Mouse (Mus musculus) bone marrow macrophage, adult 2 months (primary cell): Measurements from ENCODE around the gene Slc3a2. TPM values are rescaled to one million over a fixed set of nuclear protein-coding genes. Genes with fewer than 3 reads are reported as not detected.
A peak's percentile ranks its signal among the peaks of the same experiment; 100 is the strongest.

ENCODE experiments used
- H3K27ac ChIP-seq: 2 replicates; pipeline ENCODE4 v1.5.1; 2012; ENCODE audit warnings: low read depth, low read length; ENCODE audit not compliant: insufficient read depth
- H3K4me1 ChIP-seq: 2 replicates; pipeline ENCODE4 v1.6.1; 2012; ENCODE audit warnings: low read length; ENCODE audit not compliant: control insufficient read depth, insufficient read depth
- H3K4me3 ChIP-seq: 2 replicates; pipeline ENCODE4 v1.5.1; 2012; ENCODE audit warnings: mild to moderate bottlenecking, low read length, moderate library complexity; ENCODE audit not compliant: insufficient read depth
- CTCF ChIP-seq: IDR thresholded peaks from 2 replicates; pipeline ENCODE4 v1.5.1; 2012; ENCODE audit warnings: low read depth, mild to moderate bottlenecking, low read length, moderate library complexity
- POLR2A ChIP-seq: IDR thresholded peaks from 2 replicates; pipeline ENCODE4 v1.6.1; 2012; ENCODE audit warnings: mild to moderate bottlenecking, low read depth, low read length, borderline replicate concordance
- polyA plus RNA-seq: library from polyadenylated mRNA; stranded (reverse); fragments of >200 nt; gene quantifications from 2 replicates; pipeline ENCODE4 v1.2.4, GENCODE M21; 2012; ENCODE audit not compliant: missing spikeins, insufficient read depth, insufficient read length

Slc3a2 gene
- polyA plus RNA-seq, 1 experiment = 172 TPM

DNA sequence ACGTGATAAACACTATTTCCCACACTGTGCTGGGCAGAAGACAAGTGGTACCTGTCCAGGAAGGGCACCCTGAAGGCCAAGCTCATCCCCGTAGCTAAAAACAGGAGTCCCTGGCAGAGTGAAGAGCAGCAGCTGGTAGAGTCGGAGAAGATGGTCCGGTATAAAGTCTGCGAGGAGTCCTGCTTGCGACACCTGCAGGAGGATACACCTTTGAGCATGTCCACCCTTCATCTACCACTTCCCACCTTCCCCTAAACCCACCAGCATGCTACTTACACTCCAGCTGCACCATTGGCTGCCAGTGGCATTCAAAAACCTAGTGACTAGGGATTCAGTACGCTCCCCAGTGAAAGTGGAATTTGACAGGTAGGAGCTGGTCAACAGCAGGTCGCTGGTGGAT lies 14.2 kb downstream of the Slc3a2 start:
- peaks cover 12% of the 10 kb centered on the region; the same call in 1 of the 2 replicates for H3K4me1 ChIP-seq
- H3K4me3 ChIP-seq = no peak overlapping the region
- H3K27ac ChIP-seq = no peak overlapping the region
- TF ChIP-seq CTCF = no peak
- TF ChIP-seq POLR2A = no peak

DNA sequence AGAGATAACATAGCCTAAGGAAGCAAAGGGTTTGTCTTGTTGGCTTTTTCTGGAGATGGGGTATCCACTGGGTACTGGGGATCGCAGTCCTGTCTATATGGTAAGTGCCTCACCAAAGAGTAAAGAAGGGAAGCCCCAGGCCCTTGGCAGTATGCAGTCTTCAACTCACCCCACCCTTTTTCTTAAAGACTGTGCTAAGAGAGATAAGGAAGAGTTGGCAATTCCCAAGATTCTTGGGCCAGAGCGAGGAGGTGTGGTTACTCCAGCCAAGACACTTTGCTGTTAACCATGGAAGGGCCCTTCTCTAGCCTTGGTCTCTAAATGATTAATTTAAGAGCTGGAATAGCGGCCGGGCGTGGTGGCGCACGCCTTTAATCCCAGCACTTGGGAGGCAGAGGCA lies 16.2 kb downstream of the Slc3a2 start:
- peaks cover 14% of the 10 kb centered on the region; the same call in 1 of the 2 replicates for H3K4me1 ChIP-seq
- no peak overlapping the region for H3K4me3 ChIP-seq
- no peak for TF ChIP-seq CTCF
- no peak for TF ChIP-seq POLR2A
- no peak overlapping the region for H3K27ac ChIP-seq

DNA sequence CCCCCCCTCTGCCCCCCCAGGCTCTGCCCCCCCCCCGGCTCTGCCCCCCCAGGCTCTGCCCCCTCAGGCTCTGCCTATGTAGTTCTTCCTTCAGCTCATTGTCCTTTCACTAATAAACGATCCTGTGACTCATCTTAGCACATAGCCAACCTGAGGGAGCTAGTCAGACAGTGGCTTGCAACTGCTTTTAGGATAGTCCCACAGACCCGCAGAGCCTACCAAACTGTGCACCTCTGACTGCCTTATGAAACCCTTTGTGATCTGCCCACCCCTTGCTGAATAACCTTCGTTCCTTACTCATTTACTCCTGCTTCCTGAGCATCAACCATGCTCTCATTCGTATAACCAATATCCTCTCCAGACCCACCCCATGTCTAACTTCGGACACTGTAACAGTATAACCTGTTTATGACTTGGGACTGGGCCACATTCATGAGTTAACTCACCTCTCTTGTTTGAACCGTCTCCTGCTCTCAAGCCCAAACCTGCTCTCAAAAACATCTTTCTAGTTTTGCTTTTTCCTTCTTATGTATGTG lies 17.0 kb downstream of the Slc3a2 start:
- H3K27ac ChIP-seq = no peak overlapping the region
- H3K4me3 ChIP-seq = no peak overlapping the region
- peaks cover 14% of the 10 kb centered on the region; the same call in 1 of the 2 replicates for H3K4me1 ChIP-seq
- no peak for TF ChIP-seq CTCF
- no peak for TF ChIP-seq POLR2A

DNA sequence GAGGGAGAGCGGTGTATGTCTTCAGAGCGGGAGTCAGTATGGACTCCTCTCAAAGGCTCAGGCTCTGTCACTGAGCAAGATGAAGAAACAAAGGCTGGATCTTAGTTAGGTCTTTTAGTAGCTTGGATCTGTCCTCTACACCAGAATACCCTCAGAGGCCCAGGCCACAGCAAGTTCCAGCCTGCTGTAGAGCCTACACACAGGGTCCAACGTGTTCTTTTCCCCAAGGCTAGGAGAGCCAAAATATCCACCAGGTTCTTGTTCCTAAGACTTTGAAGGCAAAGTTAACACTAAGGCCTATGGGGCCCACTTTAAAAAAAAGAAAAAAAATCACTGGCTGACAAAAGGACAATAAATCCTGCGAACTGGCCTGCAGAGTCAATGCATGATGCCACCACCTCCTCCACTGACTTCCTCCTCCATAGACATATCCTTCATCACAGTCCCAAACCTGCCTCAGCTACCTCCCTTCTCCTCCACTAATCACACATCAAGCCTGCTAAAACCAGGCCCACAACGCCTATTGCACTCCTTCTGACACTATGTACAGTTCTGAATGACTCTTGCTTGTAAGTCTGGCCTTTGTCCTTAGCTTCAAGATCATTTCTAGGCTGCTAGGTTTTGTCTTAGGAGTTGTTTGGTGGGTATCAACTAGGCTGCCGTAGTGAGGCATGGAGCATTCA lies 18.0 kb downstream of the Slc3a2 start:
- Histone ChIP-seq H3K4me3 (no peak overlapping the region), H3K4me1 (peaks cover 7% of the 10 kb centered on the region; the same call in 1 of the 2 replicates), H3K27ac (no peak overlapping the region)
- TF ChIP-seq CTCF = no peak
- TF ChIP-seq POLR2A = no peak

DNA sequence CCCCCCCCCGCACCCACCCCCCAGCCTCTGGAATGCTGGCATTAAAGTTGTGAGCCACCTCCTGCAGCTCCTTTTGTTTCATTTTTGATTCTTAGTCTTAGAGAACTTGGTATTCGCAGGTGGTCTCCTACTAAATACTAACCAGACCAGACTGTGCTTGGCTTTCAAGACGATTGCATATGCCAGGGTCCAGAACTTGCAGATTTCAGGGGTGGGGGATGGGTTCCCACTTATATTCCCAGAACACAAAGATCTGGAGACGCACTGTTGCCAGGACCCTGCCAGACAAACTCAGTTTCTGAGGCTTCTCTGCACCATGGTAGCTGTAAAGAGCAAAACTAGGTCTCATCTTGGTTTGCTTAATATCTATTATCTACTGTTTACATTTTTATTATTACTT lies 19.6 kb downstream of the Slc3a2 start:
- H3K4me3 ChIP-seq = no peak overlapping the region
- 0 out of 2 replicates have a peak, but pooled peaks cover 2% of the 10 kb centered on the region for H3K4me1 ChIP-seq
- H3K27ac ChIP-seq = no peak overlapping the region
- TF ChIP-seq CTCF (no peak), POLR2A (no peak)

DNA sequence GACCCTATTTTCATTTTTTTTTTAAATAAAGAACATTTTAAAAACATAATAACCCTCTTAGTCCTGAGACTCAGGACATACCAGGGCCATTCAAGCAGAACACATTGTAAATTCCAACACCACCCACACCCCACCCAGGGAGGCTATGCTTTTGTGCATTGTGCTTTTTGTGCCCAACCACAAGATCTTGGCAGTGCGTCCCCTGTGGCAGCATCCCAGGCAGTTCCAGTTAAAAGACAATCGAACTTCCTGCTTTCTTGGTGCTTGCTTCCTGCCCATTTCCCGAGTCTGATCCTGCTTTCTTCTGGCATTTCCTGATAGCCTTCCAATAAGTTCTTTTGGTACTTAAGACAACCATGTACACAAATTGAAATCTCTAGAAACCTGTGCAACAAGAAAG lies 20.7 kb downstream of the Slc3a2 start:
- Histone ChIP-seq H3K4me1 (0 out of 2 replicates have a peak, but pooled peaks cover 2% of the 10 kb centered on the region), H3K4me3 (no peak overlapping the region), H3K27ac (no peak overlapping the region)
- TF ChIP-seq CTCF (no peak), POLR2A (no peak)

DNA sequence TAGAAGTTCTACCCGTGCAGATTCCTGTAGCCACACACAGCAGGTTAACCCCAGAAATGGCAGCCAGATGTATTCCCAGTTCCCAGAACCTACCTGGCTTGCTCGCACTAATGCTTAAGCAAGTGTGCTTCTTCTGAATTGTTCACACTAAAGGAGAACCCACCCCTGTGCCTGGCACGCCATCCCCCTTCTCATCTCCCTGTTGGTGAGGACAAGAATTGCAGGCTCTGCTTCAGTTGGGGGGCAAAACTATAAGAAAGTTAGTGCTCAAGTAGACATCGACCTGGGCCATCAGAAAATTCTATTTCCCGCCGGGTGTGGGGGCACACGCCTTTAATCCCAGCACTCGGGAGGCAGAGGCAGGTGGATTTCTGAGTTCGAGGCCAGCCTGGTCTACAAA lies 23.5 kb downstream of the Slc3a2 start:
- Histone ChIP-seq H3K27ac (no peak overlapping the region), H3K4me3 (no peak overlapping the region), H3K4me1 (0 out of 2 replicates have a peak, but pooled peaks cover 2% of the 10 kb centered on the region)
- TF ChIP-seq POLR2A (no peak), CTCF (no peak)

DNA sequence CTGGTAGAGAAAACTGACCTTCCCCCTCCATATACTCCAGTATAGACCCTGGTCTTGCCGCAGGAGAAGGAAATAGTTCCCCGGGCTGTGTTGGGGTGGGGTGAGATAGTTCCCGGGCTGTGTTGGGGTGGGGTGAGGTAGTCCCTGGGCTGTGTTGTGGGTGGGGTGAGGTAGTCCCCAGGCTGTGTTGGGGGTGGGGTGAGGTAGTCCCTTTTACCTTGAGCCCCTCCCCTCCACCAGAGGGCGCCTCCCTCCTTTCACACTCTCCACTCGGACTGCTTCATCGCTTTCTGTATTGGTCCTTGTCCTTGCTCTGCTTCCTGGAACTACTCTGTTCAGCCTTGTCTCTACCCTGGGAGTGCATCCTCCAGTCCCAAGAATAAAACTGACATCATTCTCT lies 27.8 kb downstream of the Slc3a2 start:
- TF ChIP-seq POLR2A (no peak), CTCF (peak; percentile 33)
- H3K27ac ChIP-seq = no peak overlapping the region
- H3K4me1 ChIP-seq = no peaks in the 10 kb centered on the region
- no peak overlapping the region for H3K4me3 ChIP-seq

DNA sequence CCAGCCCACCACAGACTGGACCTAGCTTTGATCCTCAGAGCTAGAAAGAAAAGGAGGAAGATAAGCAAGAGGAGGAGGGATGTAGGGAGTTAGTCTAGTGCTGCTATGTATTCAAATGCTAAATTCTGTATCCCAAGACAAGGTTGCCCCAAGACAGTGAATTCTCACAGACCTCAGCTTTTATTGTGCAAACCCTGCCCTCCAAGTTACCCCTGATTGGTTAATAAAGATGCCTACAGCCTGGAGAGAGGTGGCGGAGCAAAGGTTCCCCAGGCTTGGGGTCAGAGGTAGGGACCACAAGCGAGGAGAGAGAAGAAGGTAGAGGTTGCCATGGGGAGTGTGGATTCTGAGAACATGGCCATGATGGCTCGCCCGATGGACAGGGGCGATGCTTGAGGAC lies 30.4 kb downstream of the Slc3a2 start:
- Histone ChIP-seq H3K4me3 (no peak overlapping the region), H3K4me1 (no peaks in the 10 kb centered on the region), H3K27ac (no peak overlapping the region)
- TF ChIP-seq CTCF = no peak
- no peak for TF ChIP-seq POLR2A

DNA sequence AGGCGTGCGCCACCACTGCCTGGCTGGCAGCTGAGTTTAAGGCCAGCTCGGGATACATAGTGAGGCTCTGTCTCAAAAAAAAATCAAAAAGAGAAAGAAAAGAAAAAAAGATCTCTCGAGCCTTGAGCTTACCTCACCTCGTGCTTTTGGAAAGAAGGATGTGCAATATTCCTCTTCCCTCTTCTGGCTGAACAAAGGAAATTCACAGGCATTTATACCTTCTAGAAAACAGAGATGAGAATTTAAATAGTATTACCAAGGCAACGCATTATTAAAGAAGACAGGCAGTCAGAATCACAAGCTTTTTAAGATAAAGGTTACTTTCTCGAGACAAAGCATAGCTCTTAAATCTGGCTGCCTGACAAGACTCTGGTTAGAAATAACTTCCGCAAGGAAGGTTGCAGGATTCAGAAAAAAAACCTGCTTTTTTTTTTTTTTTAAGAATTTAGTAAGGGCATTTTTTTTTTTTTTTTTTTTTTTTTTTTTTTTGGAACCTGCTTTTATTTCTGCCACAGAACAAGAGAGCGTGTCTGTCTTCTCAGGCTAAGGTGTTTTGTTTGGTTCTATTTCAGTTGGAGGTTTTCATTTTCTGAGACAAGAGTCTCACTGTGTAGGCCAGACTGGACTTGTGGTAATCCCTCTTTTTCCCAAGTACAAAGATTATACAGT lies 31.2 kb downstream of the Slc3a2 start:
- TF ChIP-seq CTCF (no peak), POLR2A (no peak)
- Histone ChIP-seq H3K4me3 (no peak overlapping the region), H3K4me1 (no peaks in the 10 kb centered on the region), H3K27ac (no peak overlapping the region)
